Mouse (Mus musculus) forebrain, postnatal 0 days (tissue): ENCODE data around the gene Soat1. TPM values are rescaled to one million over a fixed set of nuclear protein-coding genes. Genes with fewer than 3 reads are reported as not detected.
A peak's percentile ranks its signal among the peaks of the same experiment; 100 is the strongest.

Experiments
- ATAC-seq: fragments of 200-750 bp; cut with Nextera tagmentation; 2 replicates; pipeline ENCODE4 v1.8.0; 2017; ENCODE audit warnings: mild to moderate bottlenecking, moderate library complexity
- DNase-seq: peaks from one replicate; pipeline ENCODE4 v3.0.0-alpha.2; 2015
- H3K27ac ChIP-seq: fragments of 300-500 bp; sonication (generic); 2 replicates; pipeline ENCODE4 v1.5.1; 2014; ENCODE audit warnings: low read depth, mild to moderate bottlenecking, antibody characterized with exemption, low read length, moderate library complexity, mixed read lengths
- H3K27me3 ChIP-seq: fragments of 300-500 bp; sonication (generic); 2 replicates; pipeline ENCODE4 v1.6.1; 2014; ENCODE audit warnings: mild to moderate bottlenecking, low read length, mixed read lengths; ENCODE audit not compliant: insufficient read depth
- H3K36me3 ChIP-seq: fragments of 300-500 bp; sonication (generic); 2 replicates; pipeline ENCODE4 v1.6.1; 2014; ENCODE audit warnings: mild to moderate bottlenecking, moderate library complexity; ENCODE audit not compliant: insufficient read depth
- H3K4me1 ChIP-seq: fragments of 300-500 bp; sonication (generic); 2 replicates; pipeline ENCODE4 v1.6.1; 2014; ENCODE audit warnings: antibody characterized with exemption; ENCODE audit not compliant: insufficient read depth
- H3K4me2 ChIP-seq: fragments of 300-500 bp; sonication (generic); 2 replicates; pipeline ENCODE4 v1.6.1; 2014; ENCODE audit warnings: low read depth, mild to moderate bottlenecking, moderate library complexity
- H3K4me3 ChIP-seq: fragments of 300-500 bp; sonication (generic); 2 replicates; pipeline ENCODE4 v1.5.1; 2014; ENCODE audit warnings: low read depth, low read length, mixed read lengths
- H3K9ac ChIP-seq: fragments of 300-500 bp; sonication (generic); 2 replicates; pipeline ENCODE4 v1.6.1; 2014; ENCODE audit warnings: mild to moderate bottlenecking
- H3K9me3 ChIP-seq: fragments of 300-500 bp; sonication (generic); 2 replicates; pipeline ENCODE4 v1.6.1; 2016; ENCODE audit warnings: low read length
- CTCF ChIP-seq: sonication (generic); IDR thresholded peaks from 2 replicates; pipeline ENCODE4 v1.5.1; 2016; ENCODE audit warnings: antibody characterized with exemption, control low read depth, low read depth
- WGBS: fragments of 180-500 bp; shearing (Covaris S2); extraction: QIAGEN DNeasy Blood & Tissue Kit; methylation state at CpG from one replicate; pipeline ENCODE4 v1.1.7; 2014; 5-methylcytosine and 5-hydroxymethylcytosine counted together
- polyA plus RNA-seq: library from polyadenylated mRNA; unstranded; fragments of >200 nt; fragmentation: Nextera tagmentation; extraction: Ambion mirVana; gene quantifications from 2 replicates; pipeline ENCODE4 v1.2.1, GENCODE M21; 2015
- total RNA-seq: library from RNA; depleted of rRNA; stranded (reverse); fragments of >200 nt; gene quantifications from 2 replicates; pipeline ENCODE4 v1.2.3, GENCODE M21; 2014

Soat1 gene
- total and polyA plus RNA-seq, 2 experiments from 2014 or later = 11.7 to 20.6 TPM

GRCm38 (mm10) chr1:156449089-156449488 is 25.0 kb downstream of the Soat1 start:
- no peaks in the 10 kb centered on the region for H3K4me1 ChIP-seq
- H3K27me3 ChIP-seq = no peaks in the 10 kb centered on the region
- no peak for TF ChIP-seq CTCF
- no peak for DNase-seq
- no peak overlapping the region for H3K27ac ChIP-seq
- H3K36me3 ChIP-seq = 0 out of 2 replicates have a peak, but pooled peaks cover 4% of the 10 kb centered on the region
- H3K4me3 ChIP-seq = no peak overlapping the region
- ATAC-seq = no peak
- 91% methylated on average over 7 of the region's 7 CpGs for WGBS
- no peak overlapping the region for H3K4me2 ChIP-seq
- H3K9ac ChIP-seq = no peak overlapping the region
- no peaks in the 10 kb centered on the region for H3K9me3 ChIP-seq

GRCm38 (mm10) chr1:156445049-156445448 is 29.1 kb downstream of the Soat1 start:
- DNase-seq (peak; percentile 13), ATAC-seq (no peak)
- H3K9me3 ChIP-seq = no peaks in the 10 kb centered on the region
- no peak overlapping the region for H3K4me2 ChIP-seq
- H3K9ac ChIP-seq = no peak overlapping the region
- no peak for TF ChIP-seq CTCF
- WGBS = 17% methylated on average over 1 of the region's 1 CpGs
- no peaks in the 10 kb centered on the region for H3K27me3 ChIP-seq
- H3K4me1 ChIP-seq = no peaks in the 10 kb centered on the region
- no peak overlapping the region for H3K27ac ChIP-seq
- H3K36me3 ChIP-seq = 0 out of 2 replicates have a peak, but pooled peaks cover 13% of the 10 kb centered on the region
- no peak overlapping the region for H3K4me3 ChIP-seq

GRCm38 (mm10) chr1:156442776-156443175 is 31.4 kb downstream of the Soat1 start:
- no peak overlapping the region for H3K4me3 ChIP-seq

GRCm38 (mm10) chr1:156442266-156442665 is 31.9 kb downstream of the Soat1 start:
- no peaks in the 10 kb centered on the region for H3K9me3 ChIP-seq
- no peak for TF ChIP-seq CTCF
- H3K4me1 ChIP-seq = no peaks in the 10 kb centered on the region
- DNase-seq (no peak), ATAC-seq (no peak)
- H3K27ac ChIP-seq = no peak overlapping the region
- H3K4me3 ChIP-seq = no peak overlapping the region
- no peak overlapping the region for H3K9ac ChIP-seq
- H3K4me2 ChIP-seq = no peak overlapping the region
- no peaks in the 10 kb centered on the region for H3K27me3 ChIP-seq
- H3K36me3 ChIP-seq = 0 out of 2 replicates have a peak, but pooled peaks cover 17% of the 10 kb centered on the region
- WGBS = 93% methylated on average over 12 of the region's 12 CpGs

More at GRCm38 (mm10) chr1:156442776-156443175, 31.4 kb downstream of the Soat1 start:
- Histone ChIP-seq H3K27me3 (no peaks in the 10 kb centered on the region), H3K9me3 (no peaks in the 10 kb centered on the region), H3K36me3 (0 out of 2 replicates have a peak, but pooled peaks cover 14% of the 10 kb centered on the region), H3K27ac (no peak overlapping the region), H3K4me2 (no peak overlapping the region), H3K9ac (no peak overlapping the region), H3K4me1 (no peaks in the 10 kb centered on the region)
- DNase-seq = no peak
- 82% methylated on average over 6 of the region's 6 CpGs for WGBS
- ATAC-seq = no peak
- no peak for TF ChIP-seq CTCF

GRCm38 (mm10) chr1:156437726-156438125 is 36.4 kb downstream of the Soat1 start:
- DNase-seq = no peak
- no peak for ATAC-seq
- H3K4me2 ChIP-seq = no peak overlapping the region
- WGBS = 92% methylated on average over 5 of the region's 5 CpGs
- no peak overlapping the region for H3K9ac ChIP-seq
- no peak overlapping the region for H3K4me3 ChIP-seq
- no peaks in the 10 kb centered on the region for H3K9me3 ChIP-seq
- H3K4me1 ChIP-seq = no peaks in the 10 kb centered on the region
- H3K27ac ChIP-seq = no peak overlapping the region
- TF ChIP-seq CTCF = no peak
- H3K36me3 ChIP-seq = peaks cover 22% of the 10 kb centered on the region
- H3K27me3 ChIP-seq = no peaks in the 10 kb centered on the region

- H3K9me3 ChIP-seq = no peaks in the 10 kb centered on the region
- no peak overlapping the region for H3K27ac ChIP-seq
- peaks cover 27% of the 10 kb centered on the region for H3K36me3 ChIP-seq
- TF ChIP-seq CTCF = no peak
- no peak for ATAC-seq
- WGBS = 97% methylated on average over 8 of the region's 8 CpGs
- no peak for DNase-seq
- H3K4me2 ChIP-seq = no peak overlapping the region
- no peak overlapping the region for H3K4me3 ChIP-seq
- H3K4me1 ChIP-seq = no peaks in the 10 kb centered on the region
- no peaks in the 10 kb centered on the region for H3K27me3 ChIP-seq
- H3K9ac ChIP-seq = no peak overlapping the region
Measured at GRCm38 (mm10) chr1:156437016-156437708, 37.0 kb downstream of the Soat1 start.

GRCm38 (mm10) chr1:156433497-156433896 is 40.6 kb downstream of the Soat1 start:
- WGBS = 93% methylated on average over 3 of the region's 3 CpGs

More at GRCm38 (mm10) chr1:156433497-156433896, 40.6 kb downstream of the Soat1 start:
- H3K4me1 ChIP-seq = no peaks in the 10 kb centered on the region
- no peaks in the 10 kb centered on the region for H3K9me3 ChIP-seq
- ATAC-seq (no peak), DNase-seq (no peak)
- H3K27me3 ChIP-seq = no peaks in the 10 kb centered on the region
- H3K4me2 ChIP-seq = no peak overlapping the region
- H3K36me3 ChIP-seq = peaks cover 20% of the 10 kb centered on the region
- no peak overlapping the region for H3K27ac ChIP-seq
- no peak overlapping the region for H3K4me3 ChIP-seq
- TF ChIP-seq CTCF = no peak
- H3K9ac ChIP-seq = no peak overlapping the region
